Mouse (Mus musculus) cerebellum, adult 8-10 months (tissue): ENCODE measurements at regions not wholly inside any gene's neighbourhood (a gene's known extent, or its start where the extent isn't known, plus 50 kb on each side); places are given as distances from the start of the nearest gene placed in this dataset.

ENCODE experiments used
- DNase-seq: peaks from one replicate; pipeline ENCODE4 v3.0.0; 2022

DNA sequence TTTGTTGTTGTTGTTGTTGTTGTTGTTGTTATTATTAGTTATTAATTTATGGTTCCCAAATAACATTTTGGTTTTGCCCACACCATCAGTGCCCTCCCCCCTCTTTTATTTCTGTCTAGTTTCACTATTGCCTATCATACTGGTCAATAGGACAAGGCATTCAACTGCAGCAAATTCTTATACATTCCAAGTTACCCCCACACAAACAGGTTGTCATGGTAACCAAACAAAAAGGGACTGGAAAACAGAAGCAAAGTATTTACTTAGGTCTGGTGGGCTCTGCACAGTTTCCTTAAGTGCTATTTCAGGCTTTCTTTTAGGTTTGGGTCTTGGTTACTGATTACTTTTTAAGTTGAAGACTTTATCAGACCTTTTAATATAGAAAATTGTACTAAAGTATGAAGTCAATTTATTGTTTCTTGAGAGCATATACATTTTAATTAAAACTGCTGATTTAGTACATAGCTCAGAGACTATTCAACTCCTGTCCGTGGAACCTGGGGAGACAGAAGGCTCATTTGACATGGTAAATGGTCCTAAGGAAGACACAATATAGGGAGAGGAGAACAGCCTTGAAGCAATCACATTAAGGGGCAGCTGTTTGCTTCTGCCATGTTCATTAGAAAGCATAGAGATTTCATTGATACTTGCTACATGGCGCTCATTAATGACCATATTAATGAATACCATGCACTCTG lies 90.3 kb downstream of the Brms1l start:
- no peak for DNase-seq
